Mouse (Mus musculus): ENCODE data around the gene Olfr358.

Gene Olfr358

DNA sequence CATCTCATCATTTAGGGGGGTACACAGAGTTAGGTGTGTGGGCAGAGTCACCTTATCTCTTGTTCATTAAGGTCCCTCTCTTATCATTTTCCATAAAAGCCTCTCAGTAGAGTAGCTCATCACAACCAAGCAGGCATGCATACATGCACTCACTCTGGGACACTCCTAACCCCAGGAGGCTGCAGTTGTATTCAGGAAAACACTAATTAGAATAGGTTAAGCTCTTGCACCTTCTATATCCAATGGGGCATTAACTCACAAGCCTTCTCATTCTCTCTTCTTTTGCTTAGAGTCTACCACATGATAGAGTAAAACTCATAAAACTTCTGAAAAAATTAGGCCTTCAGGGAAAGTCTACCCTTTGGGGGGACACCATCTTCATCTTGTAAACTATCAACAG lies at the start of gene Olfr358:
Gene Olfr358, minus strand, starts transcription at position 101 of the 400 bp plus-strand sequence.
- no peak for DNase-seq

DNA sequence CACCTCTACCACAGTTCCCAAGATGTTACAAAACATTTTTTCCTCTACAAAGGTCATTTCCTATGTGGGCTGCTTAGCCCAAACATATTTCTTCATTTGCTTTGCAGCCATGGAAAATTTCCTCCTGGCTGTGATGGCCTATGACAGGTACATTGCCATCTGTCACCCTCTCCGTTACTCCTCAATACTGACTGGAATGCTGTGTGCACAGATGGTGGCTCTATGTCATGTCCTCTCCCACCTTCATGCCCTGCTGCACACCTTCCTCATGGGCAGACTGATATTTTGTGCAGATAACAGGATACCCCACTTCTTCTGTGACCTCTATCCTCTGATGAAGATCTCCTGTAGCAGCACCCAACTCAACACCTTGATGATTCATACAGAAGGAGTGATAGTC lies 12.1 kb downstream of the Olfr358 start:
- DNase-seq: no peak

DNA sequence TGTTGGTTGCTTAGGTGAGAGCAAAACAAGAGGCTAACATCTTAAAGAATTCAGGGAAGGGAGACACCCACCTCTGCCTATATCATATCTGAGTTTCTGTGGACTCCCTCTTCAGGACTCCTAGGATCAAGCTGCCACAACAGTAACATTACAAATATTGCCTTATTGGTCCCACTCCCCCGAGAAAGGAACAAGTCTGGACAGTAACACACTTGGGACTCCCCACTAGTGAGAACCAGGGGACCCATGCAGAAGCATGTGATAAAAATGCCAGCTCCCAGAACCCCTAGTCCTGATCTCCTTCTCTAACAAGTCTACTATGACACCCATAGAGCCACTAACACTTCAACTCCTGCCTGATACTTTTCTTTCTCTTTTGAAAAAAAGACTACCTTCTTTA lies 15.6 kb downstream of the Olfr358 start, which contains the start of gene Olfr357:
Gene Olfr357, plus strand, starts transcription at position 301 of the 400 bp plus-strand sequence.
- DNase-seq: no peak
